Mouse (Mus musculus) G1E (cell line): Measurements from ENCODE around the gene Atrip. TPM values are rescaled to one million over a fixed set of nuclear protein-coding genes. Genes with fewer than 3 reads are reported as not detected.

Source experiments
- ATAC-seq: 2 replicates; pipeline ENCODE4 v1.8.0; 2016; ENCODE audit warnings: mild to moderate bottlenecking; ENCODE audit not compliant: insufficient number of reproducible peaks, poor library complexity, low FRiP score, severe bottlenecking; ENCODE audit errors: extremely low read depth
- DNase-seq: peaks from one replicate; pipeline ENCODE4 v3.0.0; 2012; ENCODE audit warnings: low spot score
- H3K27me3 ChIP-seq: 2 replicates; pipeline ENCODE4 v1.6.1; 2012; ENCODE audit warnings: mild to moderate bottlenecking, low read length, inconsistent platforms; ENCODE audit not compliant: insufficient read depth
- H3K36me3 ChIP-seq: replicated peaks from 2 replicates; pipeline ENCODE3; 2012; ENCODE audit warnings: mild to moderate bottlenecking, inconsistent platforms
- H3K4me1 ChIP-seq: 2 replicates; pipeline ENCODE4 v1.6.1; 2012; ENCODE audit warnings: low read depth, low read length, inconsistent platforms, mixed read lengths; ENCODE audit not compliant: insufficient read depth
- H3K4me3 ChIP-seq: 2 replicates; pipeline ENCODE4 v1.5.1; 2012; ENCODE audit warnings: low read depth, mild to moderate bottlenecking, inconsistent platforms, low read length, moderate library complexity, mixed read lengths
- H3K9me3 ChIP-seq: replicated peaks from 2 replicates; pipeline ENCODE4 v1.6.1; 2012; ENCODE audit warnings: inconsistent platforms
- CTCF ChIP-seq: IDR thresholded peaks from 2 replicates; pipeline ENCODE4 v1.5.1; 2012; ENCODE audit warnings: low read depth, low read length, inconsistent platforms, mixed read lengths
- GATA1 ChIP-seq: IDR thresholded peaks from 2 replicates; pipeline ENCODE4 v1.6.1; 2012; ENCODE audit warnings: borderline replicate concordance, low read length, inconsistent platforms, mixed read lengths
- GATA2 ChIP-seq: IDR thresholded peaks from 2 replicates; pipeline ENCODE4 v1.6.1; 2012; ENCODE audit warnings: low read depth, low read length, inconsistent platforms, borderline replicate concordance
- POLR2AphosphoS5 ChIP-seq: IDR thresholded peaks from 2 replicates; pipeline ENCODE4 v1.6.1; 2012; ENCODE audit warnings: low read depth, low read length, inconsistent platforms; ENCODE audit not compliant: insufficient replicate concordance
- TAL1 ChIP-seq: conservative IDR thresholded peaks from 2 replicates; pipeline ENCODE4 v1.6.1; 2012; ENCODE audit warnings: low read depth, low read length, inconsistent platforms, mixed read lengths
- polyA plus RNA-seq: library from polyadenylated mRNA; stranded (reverse); fragments of >175 nt; gene quantifications from 2 replicates; pipeline ENCODE4 v1.2.3, GENCODE M21; 2012
- total RNA-seq, 2 experiments: library from RNA; stranded (forward) in 1 of 2; stranded (reverse) in 1 of 2; fragments of 200-1000 nt in 1 of 2; fragments of >200 nt in 1 of 2; fragmentation: Nextera tagmentation in 1 of 2; gene quantifications; 2 replicates each; pipeline ENCODE4 v1.2.3; 2014 to 2017

Atrip gene
- total and polyA plus RNA-seq, 3 experiments, result 9.2 to 18.1 (median 16.4) TPM

DNA sequence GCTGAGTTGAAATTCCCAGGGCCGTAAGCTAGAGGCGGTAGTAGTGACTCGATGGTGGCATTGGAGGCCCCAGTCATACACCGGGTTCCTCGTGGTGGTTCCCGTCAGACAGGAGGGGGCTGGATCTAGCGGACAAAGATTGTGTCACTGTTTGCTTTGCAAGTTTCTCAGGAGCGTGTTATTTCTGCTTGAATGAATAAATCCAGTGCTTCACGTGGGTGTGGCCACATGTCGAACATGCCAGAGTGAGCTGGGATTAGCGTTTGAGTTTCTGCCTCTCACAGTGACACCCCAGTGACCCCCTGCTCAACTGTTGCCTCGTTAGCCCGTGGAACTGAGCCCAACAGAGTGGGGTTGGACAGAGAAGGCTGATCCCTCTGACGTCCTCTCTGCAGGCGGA is 16.5 kb upstream of the Atrip start:
- Histone ChIP-seq H3K36me3 (peaks cover 70% of the 10 kb centered on the region), H3K9me3 (peaks cover 6% of the 10 kb centered on the region), H3K27me3 (peaks cover 12% of the 10 kb centered on the region), H3K4me1 (peaks cover 13% of the 10 kb centered on the region; the same call in 1 of the 2 replicates), H3K4me3 (no peak overlapping the region)
- TF ChIP-seq GATA1 (no peak), GATA2 (no peak), POLR2AphosphoS5 (no peak)
- DNase-seq, result no peak
- no peak for ATAC-seq

- Histone ChIP-seq H3K9me3 (no peaks in the 10 kb centered on the region), H3K4me3 (no peak overlapping the region), H3K27me3 (no peaks in the 10 kb centered on the region), H3K36me3 (peaks cover 77% of the 10 kb centered on the region), H3K4me1 (peaks cover 31% of the 10 kb centered on the region)
- TF ChIP-seq POLR2AphosphoS5 (no peak), CTCF (no peak), GATA2 (no peak), TAL1 (no peak), GATA1 (no peak)
- ATAC-seq (no peak), DNase-seq (no peak)
Measured at GRCm38 (mm10) chr9:109087987-109088386, 14.1 kb upstream of the Atrip start.

DNA sequence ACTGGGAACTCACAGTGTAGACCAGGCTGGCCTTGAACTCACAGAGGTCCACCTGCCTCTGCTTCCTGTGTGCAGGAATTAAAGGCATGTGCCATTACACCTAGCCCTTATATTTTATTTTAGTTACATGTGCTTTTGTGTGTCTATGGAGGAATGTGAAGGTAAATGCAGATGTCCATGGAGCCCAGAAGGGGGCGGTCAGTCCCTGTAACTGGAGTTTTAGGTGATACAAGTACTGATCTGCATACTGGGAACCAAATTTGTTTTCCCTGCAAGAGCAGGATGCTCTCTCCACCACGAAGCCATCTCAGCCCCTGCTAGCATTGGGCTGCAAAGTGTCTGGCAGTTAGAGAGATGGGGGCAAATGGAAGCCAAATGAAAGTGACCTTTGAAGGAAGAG is 11.0 kb upstream of the Atrip start:
- Histone ChIP-seq H3K9me3 (no peaks in the 10 kb centered on the region), H3K27me3 (no peaks in the 10 kb centered on the region), H3K4me1 (peaks cover 40% of the 10 kb centered on the region), H3K36me3 (peaks cover 59% of the 10 kb centered on the region), H3K4me3 (no peak overlapping the region)
- DNase-seq, result no peak
- ATAC-seq, result no peak
- TF ChIP-seq GATA1, result no peak
- TF ChIP-seq POLR2AphosphoS5, result no peak
- no peak for TF ChIP-seq TAL1
- TF ChIP-seq CTCF, result no peak
- no peak for TF ChIP-seq GATA2

DNA sequence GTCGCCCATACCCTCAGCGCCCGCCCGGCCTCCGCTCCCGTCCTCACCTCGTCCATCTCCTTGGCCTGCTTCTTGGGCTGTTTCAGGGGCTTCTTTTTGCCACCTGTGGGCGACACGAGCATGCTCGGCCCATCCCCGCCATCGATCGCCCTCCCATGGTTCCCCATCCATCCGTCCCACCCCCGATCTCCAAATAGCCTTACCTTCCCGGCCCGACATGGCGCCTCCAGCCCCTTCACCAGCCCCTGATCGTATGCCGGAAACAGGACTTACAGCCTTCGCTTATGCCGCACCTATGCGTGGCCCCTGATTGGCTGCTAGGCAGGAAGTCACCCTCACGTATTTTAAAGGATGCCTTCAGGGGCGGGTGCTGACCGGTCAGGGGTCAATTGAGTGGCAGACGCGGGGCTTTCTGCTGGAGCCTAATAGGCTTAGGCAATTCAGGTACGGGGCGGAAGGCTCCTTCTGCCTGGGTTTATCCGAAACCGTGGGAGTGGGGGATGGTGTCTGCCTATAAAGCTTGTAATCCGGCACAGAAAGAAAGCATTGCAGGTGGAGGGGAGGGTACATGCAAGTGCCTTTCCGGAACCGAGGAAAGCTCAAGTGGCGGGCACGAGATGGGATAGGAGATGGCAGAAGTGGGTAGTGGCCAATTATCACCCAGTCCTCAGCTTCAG is 8.3 kb upstream of the Atrip start, which contains the start of the genes Ccdc51 and Tma7:
Ccdc51 (plus strand) TSS at position 370 of the 677 bp plus-strand sequence.
Tma7 (minus strand) TSS at position 464 of the 677 bp plus-strand sequence.
- ATAC-seq (peak; percentile 97), DNase-seq (peak; percentile 94)
- peak within 1 kb of the TSS; percentile 85 for H3K4me3 ChIP-seq
- TF ChIP-seq GATA1 (no peak), POLR2AphosphoS5 (no peak), GATA2 (no peak), TAL1 (no peak)
- H3K36me3 ChIP-seq, result peaks cover 54% of the 10 kb centered on the region
- no peaks in the 10 kb centered on the region for H3K9me3 ChIP-seq
- peaks cover 36% of the 10 kb centered on the region for H3K4me1 ChIP-seq
- H3K27me3 ChIP-seq, result no peaks in the 10 kb centered on the region

- peak overlapping the region; percentile 85 for H3K4me3 ChIP-seq
- no peaks in the 10 kb centered on the region for H3K9me3 ChIP-seq
- ATAC-seq, result no peak
- no peak for DNase-seq
- no peaks in the 10 kb centered on the region for H3K27me3 ChIP-seq
- H3K36me3 ChIP-seq, result peaks cover 52% of the 10 kb centered on the region
- TF ChIP-seq CTCF (no peak), GATA2 (no peak), TAL1 (no peak), GATA1 (no peak)
- H3K4me1 ChIP-seq, result peaks cover 36% of the 10 kb centered on the region
Measured at GRCm38 (mm10) chr9:109081749-109082123, 7.8 kb upstream of the Atrip start.

DNA sequence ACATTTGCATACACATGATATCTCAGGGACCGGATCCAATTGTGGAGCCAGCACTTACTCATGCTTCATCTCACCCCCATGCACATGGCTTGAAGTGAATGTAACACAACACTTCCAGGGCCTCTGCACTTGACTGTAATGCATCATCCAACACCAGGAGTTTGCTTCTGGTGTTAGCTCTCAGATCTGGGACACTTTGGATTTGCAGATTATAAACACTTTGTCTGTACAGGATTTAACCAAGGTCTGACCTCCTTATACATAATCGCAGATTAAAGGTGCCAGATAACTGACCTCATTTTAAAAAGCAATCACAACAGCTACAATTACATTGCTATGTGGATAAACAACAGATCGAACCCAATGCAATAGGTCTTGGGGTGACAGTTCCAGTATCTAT is 6.6 kb upstream of the Atrip start:
- Histone ChIP-seq H3K4me1 (peaks cover 42% of the 10 kb centered on the region), H3K4me3 (no peak overlapping the region; the same call in 1 of the 2 replicates), H3K27me3 (no peaks in the 10 kb centered on the region), H3K9me3 (no peaks in the 10 kb centered on the region), H3K36me3 (peaks cover 55% of the 10 kb centered on the region)
- TF ChIP-seq CTCF (no peak), POLR2AphosphoS5 (no peak), GATA2 (no peak), GATA1 (no peak), TAL1 (no peak)
- no peak for ATAC-seq
- DNase-seq, result no peak
